Mouse (Mus musculus): Measurements from ENCODE around the gene Plpp7. TPM values are rescaled to one million over a fixed set of nuclear protein-coding genes. Genes with fewer than 3 reads are reported as not detected.
A peak's percentile ranks its signal among the peaks of the same experiment; 100 is the strongest.

Plpp7 gene
- polyA plus RNA-seq, 1 experiment from 2014 or later = 2.0 TPM

DNA sequence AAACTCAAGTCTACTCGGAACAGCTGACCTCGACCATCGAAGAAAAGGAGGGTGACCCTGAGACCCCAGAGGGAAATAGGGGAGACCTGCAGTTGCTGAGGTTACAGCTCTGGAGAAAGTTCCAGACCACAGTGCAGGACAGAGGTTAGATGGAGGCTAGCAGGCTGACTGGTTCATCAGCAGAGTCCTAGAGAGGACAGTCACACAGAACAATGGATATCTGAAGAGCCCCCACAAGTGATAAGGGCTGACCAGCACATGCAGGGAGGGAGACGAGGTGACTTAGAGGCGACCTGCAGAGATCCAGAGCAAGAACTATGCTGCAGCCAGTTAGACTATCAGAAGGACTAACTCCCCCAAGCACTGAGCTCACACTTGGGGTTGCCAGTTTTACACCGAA lies 35.7 kb upstream of the Plpp7 start:
- peaks cover 75% of the 10 kb centered on the region for H3K4me1 ChIP-seq (replicated peaks)
- no peak overlapping the region for H3K9ac ChIP-seq
- no peak for ATAC-seq (ENCODE audit: insufficient read depth)

DNA sequence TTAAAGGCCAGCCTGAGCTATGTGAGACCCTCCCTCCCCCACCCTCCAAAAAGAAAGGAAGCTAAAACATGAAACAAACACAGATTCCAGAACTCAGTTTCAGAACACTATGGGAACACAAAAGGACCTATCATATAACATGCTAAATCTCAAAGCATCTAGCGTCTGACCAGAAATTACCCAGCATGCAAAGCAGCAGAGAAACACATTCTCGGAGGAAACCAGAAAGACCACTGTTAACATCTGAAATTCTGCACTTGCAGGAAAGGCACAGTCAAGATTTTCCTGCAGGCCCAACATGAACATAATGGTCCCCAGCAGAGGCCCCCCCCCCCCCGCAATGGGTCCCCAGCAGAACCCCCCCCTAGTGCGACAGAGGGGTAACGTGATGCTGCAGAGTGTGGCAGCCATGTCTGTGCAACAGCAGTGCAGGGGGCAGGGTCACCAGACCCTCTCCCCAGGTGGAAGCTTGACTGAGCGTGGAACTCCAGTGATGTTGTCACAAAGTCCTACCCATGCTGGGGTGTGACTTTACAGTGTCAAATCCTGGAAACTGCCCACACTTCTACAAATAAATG lies 35.0 kb upstream of the Plpp7 start:
- WGBS (ENCODE audit: insufficient replicate concordance) = 64% methylated on average over 6 of the region's 6 CpGs
- peak overlapping the region; percentile 74 for H3K27ac ChIP-seq (replicated peaks)
- no peaks in the 10 kb centered on the region for H3K9me3 ChIP-seq (replicated peaks)
- no peak overlapping the region for H3K9ac ChIP-seq
- no peak for ATAC-seq (ENCODE audit: insufficient read depth)
- H3K27me3 ChIP-seq = no peaks in the 10 kb centered on the region
- H3K4me1 ChIP-seq (replicated peaks) = peaks cover 79% of the 10 kb centered on the region
- H3K36me3 ChIP-seq (replicated peaks) = peaks cover 16% of the 10 kb centered on the region
- no peak overlapping the region for H3K4me2 ChIP-seq
- H3K4me3 ChIP-seq (replicated peaks) = no peak overlapping the region

More for the DNA sequence above, 35.7 kb upstream of the Plpp7 start:
- H3K36me3 ChIP-seq (replicated peaks) = peaks cover 9% of the 10 kb centered on the region
- H3K4me3 ChIP-seq (replicated peaks) = no peak overlapping the region
- no peaks in the 10 kb centered on the region for H3K27me3 ChIP-seq
- WGBS (ENCODE audit: insufficient replicate concordance) = 59% methylated on average over 6 of the region's 6 CpGs
- H3K27ac ChIP-seq (replicated peaks) = no peak overlapping the region
- H3K9me3 ChIP-seq (replicated peaks) = no peaks in the 10 kb centered on the region
- no peak overlapping the region for H3K4me2 ChIP-seq

DNA sequence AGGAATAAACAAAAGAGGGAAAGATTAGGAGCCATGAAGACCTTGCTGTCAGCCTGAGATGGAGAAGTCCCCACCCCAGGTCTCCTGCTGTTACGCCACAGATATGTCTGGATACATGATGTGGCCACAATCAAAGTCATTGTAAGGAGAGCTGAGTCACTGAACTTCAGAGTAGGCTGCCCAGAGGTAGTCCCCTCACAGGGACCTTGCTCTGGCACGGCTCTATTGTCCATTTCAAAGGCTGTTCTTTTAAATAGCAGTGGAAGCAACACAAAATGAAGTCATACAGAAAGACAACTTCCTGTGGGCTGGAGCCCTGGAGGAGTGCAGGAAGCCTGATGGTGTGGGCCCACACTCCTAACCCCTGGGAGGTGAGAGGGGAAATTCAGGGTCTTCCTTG lies 34.1 kb upstream of the Plpp7 start:
- WGBS (ENCODE audit: insufficient replicate concordance) = 10% methylated on average over 2 of the region's 2 CpGs
- Histone ChIP-seq H3K4me2 (peak overlapping the region; percentile 42), H3K4me3 (replicated peaks) (no peak overlapping the region), H3K27me3 (no peaks in the 10 kb centered on the region), H3K36me3 (replicated peaks) (peaks cover 24% of the 10 kb centered on the region), H3K4me1 (replicated peaks) (peaks cover 87% of the 10 kb centered on the region), H3K9ac (0 out of 2 replicates have a peak overlapping the region, but pooled peaks have one; percentile 21), H3K9me3 (replicated peaks) (no peaks in the 10 kb centered on the region), H3K27ac (replicated peaks) (peak overlapping the region; percentile 74)
- peak; percentile 73 for ATAC-seq (ENCODE audit: insufficient read depth)

DNA sequence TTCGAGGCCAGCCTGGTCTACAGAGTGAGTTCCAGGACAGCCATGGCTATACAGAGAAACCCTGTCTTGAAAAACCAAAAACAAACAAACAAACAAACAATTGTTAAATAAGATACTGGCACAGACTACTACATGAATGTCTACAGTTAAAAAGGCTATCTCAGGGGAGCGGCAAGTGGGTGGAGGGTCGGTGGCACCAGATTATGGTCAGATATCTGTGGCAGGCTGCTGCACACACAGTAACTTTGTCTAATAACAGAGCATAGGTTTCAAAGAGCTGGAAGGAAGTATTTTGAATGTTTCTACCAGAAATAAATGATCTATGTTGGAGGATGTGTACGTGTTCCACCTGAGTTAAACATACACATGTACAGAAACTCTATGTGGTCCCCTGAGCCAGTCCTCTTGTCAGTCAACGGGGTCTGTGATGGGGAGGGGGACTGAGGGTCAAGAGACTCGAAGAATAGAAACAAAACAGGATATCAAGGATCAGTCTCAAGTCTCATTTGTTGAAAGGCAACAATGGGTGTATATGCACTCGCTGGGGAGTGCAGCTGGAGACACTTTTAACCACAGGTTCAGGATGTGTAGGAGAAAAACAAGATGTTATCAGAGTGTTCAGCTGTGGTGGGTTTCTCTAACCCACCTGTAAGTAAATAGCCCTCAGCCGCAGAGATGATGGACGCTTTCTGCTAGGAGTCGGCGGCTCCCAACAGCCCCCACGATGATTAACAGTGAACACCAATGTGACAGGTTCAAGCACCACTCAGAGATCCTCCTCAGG lies 33.4 kb upstream of the Plpp7 start:
- Histone ChIP-seq H3K27ac (replicated peaks) (peak overlapping the region; percentile 74), H3K4me3 (replicated peaks) (no peak overlapping the region), H3K4me2 (peak overlapping the region; percentile 42), H3K27me3 (no peaks in the 10 kb centered on the region), H3K9ac (0 out of 2 replicates have a peak overlapping the region, but pooled peaks have one; percentile 21), H3K4me1 (replicated peaks) (peaks cover 83% of the 10 kb centered on the region), H3K9me3 (replicated peaks) (no peaks in the 10 kb centered on the region), H3K36me3 (replicated peaks) (peaks cover 31% of the 10 kb centered on the region)
- 24% methylated on average over 12 of the region's 12 CpGs for WGBS (ENCODE audit: insufficient replicate concordance)
- ATAC-seq (ENCODE audit: insufficient read depth) = peak; percentile 81

DNA sequence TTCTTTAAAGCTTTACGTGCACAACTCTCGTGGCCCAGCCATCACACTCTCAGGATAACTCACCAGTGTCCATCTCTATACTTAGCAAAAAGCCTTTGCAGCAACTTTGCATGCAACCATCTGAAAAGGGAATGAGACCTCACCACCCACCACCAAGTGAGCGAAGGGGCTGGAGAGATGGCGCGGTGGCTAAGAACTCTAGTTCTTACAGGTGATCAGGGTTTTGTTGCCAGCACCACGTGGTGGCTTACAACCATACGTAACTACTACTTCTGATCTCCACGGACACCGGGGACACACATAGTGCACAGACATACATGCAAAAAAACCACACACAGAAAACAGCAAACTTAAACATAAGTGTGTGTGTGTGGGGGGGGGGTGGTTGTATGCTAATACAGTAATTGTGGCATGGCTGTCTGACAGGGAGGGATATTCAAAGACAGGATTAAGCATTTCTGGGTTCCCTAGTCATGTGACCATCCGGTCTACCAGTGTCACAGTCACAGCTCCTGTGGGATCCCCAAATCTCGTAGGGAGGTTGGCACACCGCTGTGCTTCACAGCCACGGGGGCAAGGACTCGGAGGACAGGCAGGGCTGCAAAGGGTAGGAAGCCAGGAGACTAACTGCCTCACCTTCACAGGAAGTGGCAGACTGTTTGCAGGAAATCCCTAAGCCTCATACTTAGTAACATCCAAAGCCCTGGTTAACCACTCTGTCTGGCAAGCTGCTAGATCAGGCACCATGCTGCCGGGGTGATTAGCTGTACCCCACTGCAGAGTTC lies 32.5 kb upstream of the Plpp7 start:
- Histone ChIP-seq H3K4me2 (peak overlapping the region; percentile 42; the same call in 1 of the 2 replicates), H3K9ac (no peak overlapping the region), H3K4me3 (replicated peaks) (no peak overlapping the region), H3K4me1 (replicated peaks) (peaks cover 74% of the 10 kb centered on the region), H3K9me3 (replicated peaks) (no peaks in the 10 kb centered on the region), H3K36me3 (replicated peaks) (peaks cover 40% of the 10 kb centered on the region), H3K27me3 (no peaks in the 10 kb centered on the region), H3K27ac (replicated peaks) (peak overlapping the region; percentile 74)
- 54% methylated on average over 15 of the region's 15 CpGs for WGBS (ENCODE audit: insufficient replicate concordance)
- ATAC-seq (ENCODE audit: insufficient read depth) = no peak

DNA sequence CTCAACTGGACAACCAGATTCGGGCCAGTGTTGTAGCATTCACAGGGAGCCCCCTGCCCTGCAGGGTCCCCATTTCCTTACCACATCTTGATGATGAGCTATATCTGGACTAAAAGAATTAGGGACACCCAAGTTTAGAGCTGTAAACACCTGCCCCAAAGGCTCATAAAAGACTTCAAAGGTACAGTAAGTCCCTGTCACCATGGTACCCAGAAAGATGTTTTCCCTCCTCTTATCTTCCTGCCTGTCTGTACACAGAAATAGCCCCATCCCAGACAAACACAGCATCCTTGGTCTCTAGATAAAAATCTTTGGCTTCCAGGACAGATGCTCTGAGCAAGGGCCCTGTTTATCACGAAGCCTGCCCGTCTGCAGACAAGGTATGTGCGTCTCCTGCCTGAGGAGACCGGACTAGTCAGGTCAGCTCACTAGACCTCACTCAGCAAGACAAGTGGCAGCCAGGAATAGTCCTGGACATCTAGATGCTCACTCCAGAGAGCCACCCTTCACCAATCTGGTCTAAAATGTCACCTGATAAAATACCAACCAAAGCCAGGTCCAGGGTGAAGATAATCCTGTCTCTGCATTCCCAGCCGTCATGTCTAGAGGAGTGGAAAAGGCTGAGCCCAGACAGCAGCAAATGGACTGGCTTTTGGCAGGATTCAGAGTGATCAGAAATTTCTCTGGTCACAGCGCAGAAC lies 31.7 kb upstream of the Plpp7 start:
- Histone ChIP-seq H3K9me3 (replicated peaks) (no peaks in the 10 kb centered on the region), H3K36me3 (replicated peaks) (peaks cover 48% of the 10 kb centered on the region), H3K4me3 (replicated peaks) (no peak overlapping the region), H3K9ac (no peak overlapping the region), H3K27me3 (no peaks in the 10 kb centered on the region), H3K4me1 (replicated peaks) (peaks cover 69% of the 10 kb centered on the region), H3K27ac (replicated peaks) (peak overlapping the region; percentile 74), H3K4me2 (no peak overlapping the region)
- no peak for ATAC-seq (ENCODE audit: insufficient read depth)
- WGBS (ENCODE audit: insufficient replicate concordance) = 52% methylated on average over 7 of the region's 7 CpGs

DNA sequence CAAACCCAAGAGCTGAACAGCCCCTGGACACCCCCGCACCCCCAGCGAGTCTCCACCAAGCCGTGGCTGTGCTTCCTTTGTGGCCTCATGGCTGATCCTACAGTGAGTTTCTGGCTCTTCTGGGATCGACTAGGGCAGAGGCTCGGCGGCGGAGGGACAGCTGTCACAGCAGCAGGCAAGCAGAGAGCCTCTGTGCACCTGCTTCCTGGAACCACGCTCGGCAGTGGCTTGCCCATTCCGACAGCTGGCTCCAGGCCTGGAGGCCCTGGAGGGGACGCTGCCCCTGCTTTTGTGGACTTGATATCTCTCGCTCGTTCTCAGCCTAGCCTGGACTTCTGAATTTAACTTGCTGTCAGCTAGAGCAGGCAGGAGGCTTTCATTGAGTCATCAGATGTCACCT lies 30.4 kb upstream of the Plpp7 start:
- peaks cover 61% of the 10 kb centered on the region for H3K36me3 ChIP-seq (replicated peaks)
- peaks cover 61% of the 10 kb centered on the region for H3K4me1 ChIP-seq (replicated peaks)

DNA sequence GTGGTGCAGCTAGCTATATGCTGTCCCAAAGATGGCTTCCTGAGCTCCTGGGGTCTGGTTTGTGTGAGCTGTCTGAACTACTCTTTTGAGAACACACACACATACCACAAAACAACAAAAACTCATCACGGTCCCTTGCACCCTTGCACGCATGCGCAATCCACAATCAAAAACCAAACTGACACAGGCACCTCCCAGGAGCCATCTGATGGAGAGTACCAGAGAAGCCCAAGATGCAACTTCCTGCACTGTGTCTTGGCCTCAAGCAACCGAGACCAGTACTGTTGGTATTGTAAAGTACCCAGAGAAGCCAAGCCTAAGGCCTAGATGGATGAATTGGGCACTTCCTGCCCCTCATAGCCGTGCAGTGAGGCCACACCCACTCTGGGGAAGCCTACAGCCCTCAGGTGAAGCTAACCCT lies 29.9 kb upstream of the Plpp7 start:
- no peak overlapping the region for H3K9ac ChIP-seq
- peaks cover 58% of the 10 kb centered on the region for H3K4me1 ChIP-seq (replicated peaks)
- 68% methylated on average over 5 of the region's 5 CpGs for WGBS (ENCODE audit: insufficient replicate concordance)
- H3K36me3 ChIP-seq (replicated peaks) = peaks cover 62% of the 10 kb centered on the region
- no peak for ATAC-seq (ENCODE audit: insufficient read depth)
- H3K27me3 ChIP-seq = no peaks in the 10 kb centered on the region
- no peaks in the 10 kb centered on the region for H3K9me3 ChIP-seq (replicated peaks)
- no peak overlapping the region for H3K27ac ChIP-seq (replicated peaks)
- no peak overlapping the region for H3K4me2 ChIP-seq
- no peak overlapping the region for H3K4me3 ChIP-seq (replicated peaks)

More for the DNA sequence above, 30.4 kb upstream of the Plpp7 start:
- no peak overlapping the region for H3K9ac ChIP-seq
- no peak overlapping the region for H3K4me3 ChIP-seq (replicated peaks)
- no peak overlapping the region for H3K4me2 ChIP-seq
- H3K9me3 ChIP-seq (replicated peaks) = no peaks in the 10 kb centered on the region
- ATAC-seq (ENCODE audit: insufficient read depth) = no peak
- H3K27ac ChIP-seq (replicated peaks) = 0 out of 2 replicates have a peak overlapping the region, but pooled peaks have one; percentile 6
- H3K27me3 ChIP-seq = no peaks in the 10 kb centered on the region
- 49% methylated on average over 13 of the region's 13 CpGs for WGBS (ENCODE audit: insufficient replicate concordance)

DNA sequence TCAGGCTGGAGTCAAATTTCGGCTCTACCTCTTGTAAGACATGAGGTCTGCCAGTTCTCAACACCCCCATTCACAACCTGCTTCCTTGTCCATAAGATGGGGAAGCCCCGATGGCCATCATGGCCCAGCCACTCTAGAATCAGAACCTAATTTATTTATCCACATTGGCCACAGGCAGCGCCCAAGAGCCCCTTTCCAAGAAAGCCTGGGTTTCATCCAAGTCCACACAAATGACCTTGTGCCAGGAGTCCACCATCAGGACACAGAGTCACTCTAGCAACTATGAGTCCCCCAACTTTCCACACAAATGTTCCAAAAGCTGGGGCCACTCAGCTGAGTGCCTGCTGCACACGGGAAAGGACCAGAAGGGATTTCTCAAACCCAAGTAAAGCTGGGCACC lies 29.3 kb upstream of the Plpp7 start:
- no peak overlapping the region for H3K27ac ChIP-seq (replicated peaks)

DNA sequence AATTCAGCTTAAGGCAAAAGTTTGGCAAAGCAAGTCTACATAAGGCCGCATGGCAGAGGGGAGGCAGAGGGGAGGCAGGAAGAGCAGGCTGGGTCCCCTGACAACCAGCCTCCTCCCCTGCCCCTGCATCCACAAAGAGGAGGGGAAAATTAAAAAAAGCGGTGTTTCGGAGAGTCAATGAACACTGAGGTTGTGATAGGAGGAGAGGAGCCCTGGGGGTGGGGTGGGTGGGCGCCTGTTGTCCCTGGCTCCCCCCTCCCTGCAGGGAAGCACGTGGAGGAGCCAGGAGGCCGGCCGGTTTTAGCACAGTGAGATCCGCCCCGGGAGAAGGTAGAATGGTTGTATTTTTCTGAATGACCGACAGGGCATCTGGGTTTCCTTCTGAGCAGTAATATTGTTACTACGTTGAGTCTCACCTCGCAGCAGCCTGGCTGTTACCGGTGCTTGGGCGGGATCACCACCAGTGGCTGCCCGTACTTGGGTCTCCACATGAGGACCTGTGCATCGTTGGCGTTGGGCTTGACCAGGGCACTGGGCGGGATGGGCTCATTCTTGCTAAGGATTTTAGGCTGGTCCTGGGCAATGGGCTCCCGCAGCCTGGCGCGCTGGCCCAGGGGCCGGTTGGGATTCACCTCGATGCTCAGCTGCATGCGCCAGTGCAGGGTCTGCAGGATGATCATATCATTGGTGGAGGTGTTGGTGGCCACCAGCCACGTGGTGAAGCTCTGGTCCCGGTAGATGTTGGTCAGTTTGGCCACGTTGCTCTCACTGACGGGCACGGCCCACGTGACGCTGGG lies 26.3 kb upstream of the Plpp7 start:
- H3K4me3 ChIP-seq (replicated peaks) = no peak overlapping the region
- WGBS (ENCODE audit: insufficient replicate concordance) = 82% methylated on average over 31 of the region's 31 CpGs

More for the DNA sequence above, 29.3 kb upstream of the Plpp7 start:
- ATAC-seq (ENCODE audit: insufficient read depth) = no peak
- Histone ChIP-seq H3K4me3 (replicated peaks) (no peak overlapping the region), H3K9ac (no peak overlapping the region), H3K9me3 (replicated peaks) (no peaks in the 10 kb centered on the region), H3K4me1 (replicated peaks) (peaks cover 52% of the 10 kb centered on the region), H3K36me3 (replicated peaks) (peaks cover 66% of the 10 kb centered on the region), H3K4me2 (no peak overlapping the region), H3K27me3 (no peaks in the 10 kb centered on the region)
- 83% methylated on average over 4 of the region's 4 CpGs for WGBS (ENCODE audit: insufficient replicate concordance)

More for the DNA sequence above, 26.3 kb upstream of the Plpp7 start:
- no peak overlapping the region for H3K9ac ChIP-seq
- no peak overlapping the region for H3K27ac ChIP-seq (replicated peaks)
- H3K27me3 ChIP-seq = no peaks in the 10 kb centered on the region
- no peak for ATAC-seq (ENCODE audit: insufficient read depth)
- no peaks in the 10 kb centered on the region for H3K9me3 ChIP-seq (replicated peaks)
- peaks cover 29% of the 10 kb centered on the region for H3K4me1 ChIP-seq (replicated peaks)
- peaks cover 87% of the 10 kb centered on the region for H3K36me3 ChIP-seq (replicated peaks)
- no peak overlapping the region for H3K4me2 ChIP-seq

Measured in liver, embryonic 15.5 days (tissue).